Mouse (Mus musculus) embryonic fibroblast, embryonic 13.5 days (primary cell): ENCODE results near the gene Ier5.

Experiments
- CTCF ChIP-seq: IDR thresholded peaks from 2 replicates; pipeline ENCODE4 v1.5.1; 2011; ENCODE audit warnings: mild to moderate bottlenecking, control low read depth, low read length, moderate library complexity, borderline replicate concordance; ENCODE audit not compliant: insufficient read depth
- POLR2A ChIP-seq: IDR thresholded peaks from 2 replicates; pipeline ENCODE4 v1.6.1; 2011; ENCODE audit warnings: low read depth, mild to moderate bottlenecking, control low read depth, low read length, moderate library complexity

DNA sequence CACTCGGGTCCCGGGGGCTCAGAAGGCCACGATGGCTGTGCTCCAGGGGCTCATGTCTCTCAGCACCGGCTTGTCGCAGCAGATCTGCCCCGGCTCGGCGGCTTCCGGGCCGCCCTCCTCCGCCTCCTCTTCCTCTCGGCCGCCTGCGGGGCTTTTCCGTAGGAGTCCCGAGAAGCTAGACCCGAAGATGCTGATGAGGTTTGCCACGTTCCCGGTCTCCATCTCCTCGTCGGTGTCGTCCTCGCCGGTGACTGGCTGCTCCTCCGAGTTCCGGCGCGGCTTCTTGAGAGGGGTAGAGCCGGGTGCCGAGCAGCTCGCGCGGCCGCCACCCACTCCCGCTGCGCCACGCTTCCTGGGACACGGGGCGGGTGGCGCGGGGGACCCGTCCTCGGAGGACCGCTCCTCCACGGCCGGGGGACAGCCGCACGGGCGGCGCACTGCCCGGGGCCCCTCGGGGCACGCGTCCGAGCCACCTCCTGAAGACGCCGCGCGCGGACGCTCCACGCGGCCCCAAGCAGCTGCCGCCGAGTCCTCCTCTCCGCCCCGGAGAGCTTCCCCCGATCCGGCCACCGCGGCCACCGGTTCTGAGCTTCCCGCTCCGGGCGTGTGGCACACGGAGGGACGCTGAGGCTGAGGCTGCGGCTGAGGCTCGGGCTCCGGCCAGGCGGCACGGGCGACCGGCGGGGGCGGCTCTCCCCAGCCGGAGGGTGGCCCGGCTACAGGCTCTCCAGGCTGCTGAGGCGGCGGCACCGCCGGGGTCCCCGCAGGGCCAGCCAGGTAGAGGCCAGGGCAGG is 753 bp downstream of the Ier5 start:
- TF ChIP-seq POLR2A (no peak), CTCF (no peak)
